Mouse (Mus musculus): Measurements from ENCODE around the gene Ang.

The Ang gene

GRCm38 (mm10) chr14:51090921-51091900, at the start of gene Ang, which contains the start of gene Rnase4:
TSS of gene Ang (plus strand) at chr14:51091150.
TSS of gene Rnase4 (plus strand) at chr14:51091077.
- DNase-seq = peak in 1 of 2 experiments; percentile 43

- no peak for DNase-seq
Observed at GRCm38 (mm10) chr14:51041769-51042168, 49.2 kb upstream of the Ang start, which contains the start of gene Rnase9. TSS of gene Rnase9 (minus strand) at chr14:51041869.

GRCm38 (mm10) chr14:51047846-51048245, 43.1 kb upstream of the Ang start:
- no peak for DNase-seq

- DNase-seq = no peak
Observed at GRCm38 (mm10) chr14:51050063-51050462, 40.9 kb upstream of the Ang start, which contains the start of gene Rnase11. TSS of gene Rnase11 (minus strand) at chr14:51050163.

- DNase-seq = peak in 1 of 2 experiments; percentile 12
Observed at GRCm38 (mm10) chr14:51051941-51052340, 39.0 kb upstream of the Ang start.

- DNase-seq = no peak
Observed at GRCm38 (mm10) chr14:51053176-51053575, 37.8 kb upstream of the Ang start.

- no peak for DNase-seq
Observed at GRCm38 (mm10) chr14:51054243-51055237, 36.4 kb upstream of the Ang start.

- no peak for DNase-seq
Observed at GRCm38 (mm10) chr14:51057401-51057831, 33.5 kb upstream of the Ang start, which contains the start of gene Rnase12. TSS of gene Rnase12 (minus strand) at chr14:51057661.

- no peak for DNase-seq
Observed at GRCm38 (mm10) chr14:51060761-51061160, 30.2 kb upstream of the Ang start.

- no peak for DNase-seq
Observed at GRCm38 (mm10) chr14:51068956-51069355, 22.0 kb upstream of the Ang start.

GRCm38 (mm10) chr14:51069617-51070016, 21.3 kb upstream of the Ang start:
- DNase-seq = peak; percentile 41 to 73

GRCm38 (mm10) chr14:51074335-51074734, 16.6 kb upstream of the Ang start, which contains the start of gene Olfr750:
TSS of gene Olfr750 (minus strand) at chr14:51074435.
- DNase-seq = no peak

- no peak for DNase-seq
Observed at GRCm38 (mm10) chr14:51079180-51079579, 11.8 kb upstream of the Ang start.

- no peak for DNase-seq
Observed at GRCm38 (mm10) chr14:51081035-51081434, 9.9 kb upstream of the Ang start.

- DNase-seq = peak; percentile 59 to 78
Observed at GRCm38 (mm10) chr14:51082599-51083581, 8.1 kb upstream of the Ang start.

- DNase-seq = no peak
Observed at GRCm38 (mm10) chr14:51083805-51084204, 7.1 kb upstream of the Ang start.

GRCm38 (mm10) chr14:51085086-51085485, 5.9 kb upstream of the Ang start:
- DNase-seq = no peak

GRCm38 (mm10) chr14:51085911-51086310, 5.0 kb upstream of the Ang start:
- DNase-seq = no peak

GRCm38 (mm10) chr14:51087762-51088161, 3.2 kb upstream of the Ang start:
- DNase-seq = no peak

- peak; percentile 90 to 91 for DNase-seq
Observed at GRCm38 (mm10) chr14:51088166-51088969, 2.6 kb upstream of the Ang start.

Data from kidney, postnatal 36 days (tissue).